ENCODE assay signal across 19 mouse cellular contexts in genomic region chr14:40921241-40921640, GRCm38 (mm10). TPM values are rescaled to one million over a fixed set of nuclear protein-coding genes. Genes with fewer than 3 reads are reported as not detected.
DNase-seq lines count a peak whose midpoint lies in the region; ATAC-seq lines count a peak whose summit lies in the region.
"Had no signal": no experiment of that assay in that cellular context is flagged by ENCODE, and none has a peak within 500 bp of the region (broad histone marks: within the 10 kb centered on the region; RNA-seq: fewer than 3 reads in every experiment).

No protein-coding gene starts in this region.

- DNase-seq in lung, postnatal 36 days, result peak; percentile 53
- no peak for DNase-seq in lung, postnatal 14 days
- no peak for DNase-seq in T-cell, adult 2 months (ENCODE audit: low spot score)
- no peak for DNase-seq in gastrocnemius, adult 8-10 months (ENCODE audit: low spot score in 2 of 2)
- DNase-seq: adrenal gland, postnatal 10 days; B cell, adult 2 months; cerebellum, adult 8-10 months; cerebellum, postnatal 14 days; gastrocnemius, adult 2 months; gastrocnemius, postnatal 36 days; heart, adult 18-20 months; heart, postnatal 10 days; heart, postnatal 4 days had no signal

- ATAC-seq in common myeloid progenitor, adult 5-6 weeks (replicated peaks; ENCODE audit: low read depth, poor library complexity, severe bottlenecking), result peak; percentile 11; the same call in 1 of the 2 replicates
- peak; percentile 41 for ATAC-seq in megakaryocyte progenitor cell, adult 5-6 weeks (replicated peaks; ENCODE audit: poor library complexity)
- ATAC-seq: CD4-positive, CD25-positive, alpha-beta regulatory T cell, adult 4 months; forebrain, embryonic 16.5 days; hindbrain, embryonic 16.5 days; inflammation-experienced regulatory T-cells, adult 6 months had no signal

RNA-seq across cellular contexts. Expression of gene Sh2d4b, which starts 28.2 kb away (rescaled TPM):
- 0.46 TPM in 1 of 2 replicates, not detected in the other for total RNA-seq in common myeloid progenitor, adult 5-6 weeks (2017)
- 0.17 TPM in 1 of 2 replicates, not detected in the other for total RNA-seq in megakaryocyte progenitor cell, adult 5-6 weeks (2015)
- total RNA-seq in megakaryocyte progenitor cell, adult 5-6 weeks (2017), result not detected in 2 replicates
- total RNA-seq in gastrocnemius, adult 8-10 months (2022), result 1 to 10 TPM in 1 of 4 experiments, under 1 TPM in 3; 0.24 to 1.2 (median 0.31) TPM

RNA-seq across cellular contexts. Expression of gene Tspan14, which starts 45.4 kb away (rescaled TPM):
- total RNA-seq in common myeloid progenitor, adult 5-6 weeks (2017), result 46.6 and 49.2 TPM in 2 replicates
- 30.7 and 36.6 TPM in 2 replicates for total RNA-seq in megakaryocyte progenitor cell, adult 5-6 weeks (2015)
- total RNA-seq in megakaryocyte progenitor cell, adult 5-6 weeks (2017), result 35.6 and 42.0 TPM in 2 replicates
- 10 to 100 TPM in 2 of 4 experiments, 1 to 10 TPM in 2; 8.9 to 11.6 (median 10.3) TPM for total RNA-seq in gastrocnemius, adult 8-10 months (2022)
